Mouse (Mus musculus) limb, embryonic 15.5 days (tissue): ENCODE results near the gene Fgd3. TPM values are rescaled to one million over a fixed set of nuclear protein-coding genes. Genes with fewer than 3 reads are reported as not detected.
A peak's percentile ranks its signal among the peaks of the same experiment; 100 is the strongest.

Source experiments
- ATAC-seq: fragments of 200-750 bp; cut with Nextera tagmentation; 2 replicates; pipeline ENCODE4 v1.8.0; 2017; ENCODE audit warnings: low read depth, moderate TSS enrichment; ENCODE audit not compliant: insufficient number of reproducible peaks, low FRiP score, low TSS enrichment
- H3K27ac ChIP-seq: fragments of 300-500 bp; sonication (generic); 2 replicates; pipeline ENCODE4 v1.5.1; 2015; ENCODE audit warnings: moderate library complexity, mild to moderate bottlenecking, inconsistent platforms
- H3K27me3 ChIP-seq: fragments of 300-500 bp; sonication (generic); 2 replicates; pipeline ENCODE4 v1.6.1; 2015; ENCODE audit warnings: inconsistent platforms
- H3K36me3 ChIP-seq: fragments of 300-500 bp; sonication (generic); 2 replicates; pipeline ENCODE4 v1.6.1; 2015; ENCODE audit warnings: inconsistent platforms
- H3K4me1 ChIP-seq: fragments of 300-500 bp; sonication (generic); 2 replicates; pipeline ENCODE4 v1.6.1; 2015; ENCODE audit warnings: inconsistent platforms
- H3K4me2 ChIP-seq: fragments of 300-500 bp; sonication (generic); 2 replicates; pipeline ENCODE4 v1.6.1; 2015; ENCODE audit warnings: mild to moderate bottlenecking, inconsistent platforms
- H3K4me3 ChIP-seq: fragments of 300-500 bp; sonication (generic); 2 replicates; pipeline ENCODE4 v1.5.1; 2015; ENCODE audit warnings: mild to moderate bottlenecking, inconsistent platforms
- H3K9ac ChIP-seq: fragments of 300-500 bp; sonication (generic); 2 replicates; pipeline ENCODE4 v1.6.1; 2015; ENCODE audit warnings: inconsistent platforms
- H3K9me3 ChIP-seq: fragments of 300-500 bp; sonication (generic); 2 replicates; pipeline ENCODE4 v1.6.1; 2016; ENCODE audit warnings: inconsistent platforms
- WGBS: fragments of 180-500 bp; shearing (Covaris S2); methylation state at CpG from one replicate; pipeline ENCODE4 v1.1.7; 2015; 5-methylcytosine and 5-hydroxymethylcytosine counted together
- polyA plus RNA-seq: library from polyadenylated mRNA; unstranded; fragments of >200 nt; fragmentation: Nextera tagmentation; extraction: Ambion mirVana; gene quantifications from 2 replicates; pipeline ENCODE4 v1.2.1, GENCODE M21; 2015

Gene Fgd3
- polyA plus RNA-seq, 1 experiment from 2014 or later = 0.40 TPM

GRCm38 (mm10) chr13:49216808-49217561 lies 103.1 kb downstream of the Fgd3 start:
- ATAC-seq = no peak
- Histone ChIP-seq H3K4me2 (peak overlapping the region; percentile 76), H3K27me3 (no peaks in the 10 kb centered on the region), H3K36me3 (0 out of 2 replicates have a peak, but pooled peaks cover 4% of the 10 kb centered on the region), H3K9ac (no peak overlapping the region), H3K9me3 (no peaks in the 10 kb centered on the region), H3K27ac (peak overlapping the region; percentile 87; the same call in 1 of the 2 replicates), H3K4me1 (peaks cover 32% of the 10 kb centered on the region), H3K4me3 (peak overlapping the region; percentile 92; the same call in 1 of the 2 replicates)
- WGBS = 41% methylated on average over 9 of the region's 9 CpGs

GRCm38 (mm10) chr13:49216220-49216552 lies 103.9 kb downstream of the Fgd3 start:
- Histone ChIP-seq H3K4me1 (peaks cover 35% of the 10 kb centered on the region), H3K4me3 (peak overlapping the region; percentile 92), H3K27ac (peak overlapping the region; percentile 87), H3K36me3 (0 out of 2 replicates have a peak, but pooled peaks cover 4% of the 10 kb centered on the region), H3K4me2 (peak overlapping the region; percentile 76), H3K27me3 (no peaks in the 10 kb centered on the region), H3K9ac (peak overlapping the region; percentile 71), H3K9me3 (no peaks in the 10 kb centered on the region)
- WGBS = 4% methylated on average over 17 of the region's 17 CpGs
- ATAC-seq = peak; percentile 40; the same call in 1 of the 2 replicates

DNA sequence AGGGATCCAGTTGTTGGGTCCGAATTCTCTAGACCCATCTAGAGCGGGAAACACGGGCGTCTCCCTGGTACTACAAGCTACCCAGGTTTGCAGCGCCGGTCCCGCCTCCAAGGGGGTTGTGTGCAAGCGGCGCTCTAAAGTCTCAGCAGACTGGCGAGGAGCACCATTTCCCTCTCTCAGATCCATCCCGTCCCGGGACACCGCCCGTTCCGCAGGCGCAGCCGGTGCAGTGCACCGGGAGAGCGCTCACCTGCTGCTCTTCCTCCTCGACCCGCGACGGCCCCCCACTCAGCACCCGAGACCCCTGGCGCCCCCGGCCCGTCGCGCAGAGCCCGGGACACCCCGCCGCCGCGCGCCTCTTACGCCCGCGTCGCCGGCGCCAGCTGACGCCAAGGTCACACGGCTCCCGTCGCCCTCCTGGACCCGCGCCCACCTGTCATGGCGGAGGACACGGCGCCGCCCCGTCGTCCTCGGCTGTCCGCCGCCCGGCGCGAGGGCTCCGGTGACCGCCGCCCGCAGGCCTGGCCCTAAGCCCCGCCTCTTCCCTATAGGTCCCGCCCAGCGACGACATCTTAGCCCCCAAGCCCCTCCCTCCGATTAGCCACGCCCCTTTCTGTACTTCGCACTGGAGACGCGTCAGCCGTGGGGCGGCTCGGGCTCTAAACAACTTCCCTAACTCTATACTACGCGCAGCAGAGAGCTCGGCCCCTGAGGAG lies 104.4 kb downstream of the Fgd3 start, which contains the start of gene Card19:
Card19 (minus strand) TSS at position 534 of the 716 bp plus-strand sequence.
- Histone ChIP-seq H3K4me2 (peak within 1 kb of the TSS; percentile 76), H3K9ac (peak within 1 kb of the TSS; percentile 71), H3K4me1 (peaks cover 35% of the 10 kb centered on the region), H3K9me3 (no peaks in the 10 kb centered on the region), H3K4me3 (peak within 1 kb of the TSS; percentile 92), H3K27me3 (no peaks in the 10 kb centered on the region), H3K27ac (peak within 1 kb of the TSS; percentile 87), H3K36me3 (0 out of 2 replicates have a peak, but pooled peaks cover 4% of the 10 kb centered on the region)
- WGBS = under 1% methylated on average over 76 of the region's 78 CpGs
- ATAC-seq = peak; percentile 91

GRCm38 (mm10) chr13:49215128-49215503 lies 105.0 kb downstream of the Fgd3 start:
- 7% methylated on average over 5 of the region's 5 CpGs for WGBS
- Histone ChIP-seq H3K4me1 (peaks cover 35% of the 10 kb centered on the region), H3K4me3 (peak overlapping the region; percentile 92), H3K9me3 (no peaks in the 10 kb centered on the region), H3K27ac (peak overlapping the region; percentile 87), H3K27me3 (no peaks in the 10 kb centered on the region), H3K4me2 (peak overlapping the region; percentile 76), H3K9ac (peak overlapping the region; percentile 71), H3K36me3 (0 out of 2 replicates have a peak, but pooled peaks cover 4% of the 10 kb centered on the region)
- no peak for ATAC-seq

- no peak overlapping the region for H3K27ac ChIP-seq
- H3K27me3 ChIP-seq = no peaks in the 10 kb centered on the region
- no peaks in the 10 kb centered on the region for H3K9me3 ChIP-seq
- WGBS = 74% methylated on average over 3 of the region's 3 CpGs
- H3K9ac ChIP-seq = no peak overlapping the region
- H3K4me1 ChIP-seq = peaks cover 36% of the 10 kb centered on the region
- no peak for ATAC-seq
- H3K4me3 ChIP-seq = peak overlapping the region; percentile 92; the same call in 1 of the 2 replicates
- H3K4me2 ChIP-seq = peak overlapping the region; percentile 76; the same call in 1 of the 2 replicates
- H3K36me3 ChIP-seq = 0 out of 2 replicates have a peak, but pooled peaks cover 4% of the 10 kb centered on the region
Measured at GRCm38 (mm10) chr13:49214454-49214853, 105.7 kb downstream of the Fgd3 start.

DNA sequence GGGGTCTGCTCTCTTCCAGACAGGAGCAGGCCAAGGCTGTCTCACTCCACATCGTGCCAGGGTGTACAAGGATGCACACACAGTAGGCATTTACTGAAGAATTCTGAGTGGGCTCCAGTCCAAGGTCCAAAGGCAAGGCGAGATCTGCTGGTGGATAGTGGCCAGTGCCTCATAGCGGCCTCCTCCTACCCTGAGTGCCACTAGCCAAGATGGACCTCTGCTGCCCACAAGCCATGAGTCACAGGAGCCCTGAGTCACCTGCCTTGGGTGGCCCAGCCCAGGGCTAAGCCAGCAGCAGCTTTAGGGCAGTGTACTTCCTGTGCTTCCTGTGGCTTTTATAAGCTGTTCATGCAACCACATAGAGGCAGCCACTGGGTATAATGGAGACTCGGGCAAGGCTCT lies 106.6 kb downstream of the Fgd3 start:
- H3K9ac ChIP-seq = no peak overlapping the region
- WGBS = 55% methylated on average over 4 of the region's 4 CpGs
- H3K9me3 ChIP-seq = no peaks in the 10 kb centered on the region
- H3K27me3 ChIP-seq = no peaks in the 10 kb centered on the region
- ATAC-seq = no peak
- 0 out of 2 replicates have a peak, but pooled peaks cover 4% of the 10 kb centered on the region for H3K36me3 ChIP-seq
- peaks cover 41% of the 10 kb centered on the region for H3K4me1 ChIP-seq
- H3K27ac ChIP-seq = no peak overlapping the region
- no peak overlapping the region for H3K4me3 ChIP-seq
- no peak overlapping the region for H3K4me2 ChIP-seq

GRCm38 (mm10) chr13:49212711-49213500 lies 107.2 kb downstream of the Fgd3 start:
- WGBS = 85% methylated on average over 4 of the region's 4 CpGs
- 0 out of 2 replicates have a peak, but pooled peaks cover 4% of the 10 kb centered on the region for H3K36me3 ChIP-seq
- H3K9me3 ChIP-seq = no peaks in the 10 kb centered on the region
- no peak overlapping the region for H3K4me3 ChIP-seq
- no peak overlapping the region for H3K27ac ChIP-seq
- H3K4me1 ChIP-seq = peaks cover 41% of the 10 kb centered on the region
- no peaks in the 10 kb centered on the region for H3K27me3 ChIP-seq
- no peak for ATAC-seq
- H3K9ac ChIP-seq = no peak overlapping the region
- H3K4me2 ChIP-seq = no peak overlapping the region

Other genes with a start within 250 kb of the Fgd3 start
- 1.6 TPM in 2 replicates for gene Wnk2, start 172.3 kb downstream of the Fgd3 start, polyA plus RNA-seq
- gene Ninj1, start 132.8 kb downstream of the Fgd3 start, polyA plus RNA-seq = 56.0 and 62.4 TPM in 2 replicates
- 64.6 and 76.8 TPM in 2 replicates for gene Card19, start 104.3 kb downstream of the Fgd3 start, polyA plus RNA-seq
- gene Susd3, start 71.6 kb downstream of the Fgd3 start, polyA plus RNA-seq = 1.9 and 2.0 TPM in 2 replicates
- gene Bicd2, start 21.3 kb upstream of the Fgd3 start, polyA plus RNA-seq = 41.1 and 42.0 TPM in 2 replicates
- 14.2 and 14.7 TPM in 2 replicates for gene Ippk, start 100.9 kb upstream of the Fgd3 start, polyA plus RNA-seq
- gene Tes3-ps, start 173.0 kb upstream of the Fgd3 start, polyA plus RNA-seq = 0.72 and 0.88 TPM in 2 replicates
- 4.0 and 7.2 TPM in 2 replicates for gene Ecm2, start 184.5 kb upstream of the Fgd3 start, polyA plus RNA-seq
- 159 and 242 TPM in 2 replicates for gene Aspn, start 224.1 kb upstream of the Fgd3 start, polyA plus RNA-seq